Mouse (Mus musculus) heart, embryonic 12.5 days (tissue): ENCODE measurements around the gene Cables2. TPM values are rescaled to one million over a fixed set of nuclear protein-coding genes. Genes with fewer than 3 reads are reported as not detected.

Experiments used
- ATAC-seq: fragments of 200-750 bp; cut with Nextera tagmentation; 2 replicates; pipeline ENCODE4 v1.8.0; 2017; ENCODE audit warnings: moderate TSS enrichment, moderate library complexity; ENCODE audit not compliant: insufficient number of reproducible peaks, low FRiP score
- H3K27ac ChIP-seq: fragments of 300-500 bp; sonication (generic); 2 replicates; pipeline ENCODE4 v1.5.1; 2016; ENCODE audit warnings: mild to moderate bottlenecking, moderate library complexity; ENCODE audit not compliant: poor library complexity, severe bottlenecking
- H3K27me3 ChIP-seq: fragments of 300-500 bp; sonication (generic); replicated peaks from 2 replicates; pipeline ENCODE4 v1.6.1; 2016; ENCODE audit warnings: mild to moderate bottlenecking, moderate library complexity
- H3K36me3 ChIP-seq: fragments of 300-500 bp; sonication (generic); 2 replicates; pipeline ENCODE4 v1.6.1; 2016; ENCODE audit warnings: mild to moderate bottlenecking, moderate library complexity
- H3K4me1 ChIP-seq: fragments of 300-500 bp; sonication (generic); replicated peaks from 2 replicates; pipeline ENCODE4 v1.6.1; 2016; ENCODE audit warnings: mild to moderate bottlenecking
- H3K4me2 ChIP-seq: fragments of 300-500 bp; sonication (generic); 2 replicates; pipeline ENCODE4 v1.6.1; 2016; ENCODE audit warnings: mild to moderate bottlenecking, moderate library complexity
- H3K4me3 ChIP-seq: fragments of 300-500 bp; sonication (generic); 2 replicates; pipeline ENCODE4 v1.5.1; 2016; ENCODE audit warnings: mild to moderate bottlenecking
- H3K9ac ChIP-seq: fragments of 300-500 bp; sonication (generic); 2 replicates; pipeline ENCODE4 v1.6.1; 2016; ENCODE audit warnings: mild to moderate bottlenecking, moderate library complexity
- H3K9me3 ChIP-seq: fragments of 300-500 bp; sonication (generic); replicated peaks from 2 replicates; pipeline ENCODE4 v1.6.1; 2016; ENCODE audit warnings: mild to moderate bottlenecking, moderate library complexity
- WGBS: fragments of 180-500 bp; shearing (Covaris S2); methylation state at CpG from one replicate; pipeline ENCODE4 v1.1.7; 2016; 5-methylcytosine and 5-hydroxymethylcytosine counted together
- polyA plus RNA-seq: library from polyadenylated mRNA; unstranded; fragments of >200 nt; fragmentation: Nextera tagmentation; extraction: Ambion mirVana; gene quantifications from 2 replicates; pipeline ENCODE4 v1.2.1, GENCODE M21; 2016

The Cables2 gene
- polyA plus RNA-seq, 1 experiment from 2014 or later: 15.8 TPM

GRCm38 (mm10) chr2:180254436-180255209 lies 18.7 kb downstream of the Cables2 start:
- peaks cover 14% of the 10 kb centered on the region for H3K36me3 ChIP-seq
- H3K27ac ChIP-seq: no peak overlapping the region
- H3K4me1 ChIP-seq: peaks cover 22% of the 10 kb centered on the region
- H3K9ac ChIP-seq: no peak overlapping the region
- ATAC-seq: no peak
- H3K9me3 ChIP-seq: no peaks in the 10 kb centered on the region
- H3K27me3 ChIP-seq: no peaks in the 10 kb centered on the region
- WGBS: 91% methylated on average over 5 of the region's 5 CpGs
- no peak overlapping the region for H3K4me2 ChIP-seq
- H3K4me3 ChIP-seq: no peak overlapping the region

GRCm38 (mm10) chr2:180251838-180252237 lies 21.5 kb downstream of the Cables2 start:
- 55% methylated on average over 3 of the region's 3 CpGs for WGBS
- ATAC-seq: no peak
- Histone ChIP-seq H3K4me2 (no peak overlapping the region), H3K4me1 (peaks cover 17% of the 10 kb centered on the region), H3K27me3 (no peaks in the 10 kb centered on the region), H3K27ac (no peak overlapping the region), H3K9me3 (no peaks in the 10 kb centered on the region), H3K9ac (no peak overlapping the region), H3K36me3 (no peaks in the 10 kb centered on the region), H3K4me3 (no peak overlapping the region)

- Histone ChIP-seq H3K4me2 (no peak overlapping the region), H3K9me3 (no peaks in the 10 kb centered on the region), H3K27ac (no peak overlapping the region), H3K36me3 (no peaks in the 10 kb centered on the region), H3K4me3 (no peak overlapping the region), H3K9ac (no peak overlapping the region), H3K27me3 (no peaks in the 10 kb centered on the region), H3K4me1 (peaks cover 13% of the 10 kb centered on the region)
- 31% methylated on average over 11 of the region's 11 CpGs for WGBS
- ATAC-seq: peak; percentile 71; the same call in 1 of the 2 replicates
Measured at GRCm38 (mm10) chr2:180250930-180251611, 22.2 kb downstream of the Cables2 start.

- 59% methylated on average over 9 of the region's 9 CpGs for WGBS
- no peaks in the 10 kb centered on the region for H3K36me3 ChIP-seq
- H3K27ac ChIP-seq: no peak overlapping the region
- peak; percentile 22; the same call in 1 of the 2 replicates for ATAC-seq
- H3K4me2 ChIP-seq: no peak overlapping the region
- H3K27me3 ChIP-seq: no peaks in the 10 kb centered on the region
- peaks cover 9% of the 10 kb centered on the region for H3K4me1 ChIP-seq
- H3K9me3 ChIP-seq: no peaks in the 10 kb centered on the region
- no peak overlapping the region for H3K9ac ChIP-seq
- no peak overlapping the region for H3K4me3 ChIP-seq
Measured at GRCm38 (mm10) chr2:180248947-180249660, 24.2 kb downstream of the Cables2 start.

- H3K9ac ChIP-seq: no peak overlapping the region
- H3K9me3 ChIP-seq: no peaks in the 10 kb centered on the region
- no peak for ATAC-seq
- no peak overlapping the region for H3K27ac ChIP-seq
- no peak overlapping the region for H3K4me2 ChIP-seq
- H3K36me3 ChIP-seq: no peaks in the 10 kb centered on the region
- H3K4me3 ChIP-seq: no peak overlapping the region
- H3K4me1 ChIP-seq: peaks cover 9% of the 10 kb centered on the region
- 87% methylated on average over 5 of the region's 5 CpGs for WGBS
- no peaks in the 10 kb centered on the region for H3K27me3 ChIP-seq
Measured at GRCm38 (mm10) chr2:180247916-180248315, 25.4 kb downstream of the Cables2 start.

- Histone ChIP-seq H3K9ac (no peak overlapping the region), H3K9me3 (peaks cover 3% of the 10 kb centered on the region; the same call in 1 of the 2 replicates), H3K4me2 (no peak overlapping the region), H3K36me3 (no peaks in the 10 kb centered on the region), H3K4me3 (no peak overlapping the region), H3K4me1 (0 out of 2 replicates have a peak, but pooled peaks cover 9% of the 10 kb centered on the region), H3K27ac (no peak overlapping the region), H3K27me3 (no peaks in the 10 kb centered on the region)
- no peak for ATAC-seq
- WGBS: 79% methylated on average over 4 of the region's 4 CpGs
Measured at GRCm38 (mm10) chr2:180243108-180243507, 30.2 kb downstream of the Cables2 start.

- Histone ChIP-seq H3K4me2 (no peak overlapping the region), H3K4me3 (no peak overlapping the region), H3K27me3 (no peaks in the 10 kb centered on the region), H3K9ac (no peak overlapping the region), H3K27ac (no peak overlapping the region), H3K36me3 (no peaks in the 10 kb centered on the region), H3K4me1 (peaks cover 26% of the 10 kb centered on the region), H3K9me3 (peaks cover 3% of the 10 kb centered on the region; the same call in 1 of the 2 replicates)
- WGBS: 38% methylated on average over 5 of the region's 5 CpGs
- no peak for ATAC-seq
Measured at GRCm38 (mm10) chr2:180238591-180238990, 34.7 kb downstream of the Cables2 start.

GRCm38 (mm10) chr2:180237601-180238345 lies 35.5 kb downstream of the Cables2 start:
- no peak overlapping the region for H3K4me2 ChIP-seq
- H3K4me1 ChIP-seq: peaks cover 34% of the 10 kb centered on the region
- no peak overlapping the region for H3K4me3 ChIP-seq
- H3K9ac ChIP-seq: no peak overlapping the region
- WGBS: 85% methylated on average over 7 of the region's 7 CpGs
- H3K27me3 ChIP-seq: no peaks in the 10 kb centered on the region
- no peak overlapping the region for H3K27ac ChIP-seq
- no peak for ATAC-seq
- H3K9me3 ChIP-seq: peaks cover 3% of the 10 kb centered on the region; the same call in 1 of the 2 replicates
- no peaks in the 10 kb centered on the region for H3K36me3 ChIP-seq

GRCm38 (mm10) chr2:180236930-180237329 lies 36.4 kb downstream of the Cables2 start:
- Histone ChIP-seq H3K27me3 (no peaks in the 10 kb centered on the region), H3K4me1 (peaks cover 40% of the 10 kb centered on the region), H3K4me3 (no peak overlapping the region), H3K4me2 (no peak overlapping the region), H3K9me3 (peaks cover 3% of the 10 kb centered on the region; the same call in 1 of the 2 replicates), H3K27ac (no peak overlapping the region), H3K36me3 (no peaks in the 10 kb centered on the region), H3K9ac (no peak overlapping the region)
- WGBS: 59% methylated on average over 3 of the region's 3 CpGs
- 0 out of 2 replicates have a peak, but pooled peaks have one; percentile 19 for ATAC-seq

GRCm38 (mm10) chr2:180236500-180236899 lies 36.8 kb downstream of the Cables2 start:
- Histone ChIP-seq H3K4me1 (peaks cover 40% of the 10 kb centered on the region), H3K36me3 (no peaks in the 10 kb centered on the region), H3K9me3 (peaks cover under 1% of the 10 kb centered on the region; the same call in 1 of the 2 replicates), H3K27me3 (no peaks in the 10 kb centered on the region), H3K4me3 (no peak overlapping the region), H3K9ac (no peak overlapping the region), H3K27ac (no peak overlapping the region), H3K4me2 (no peak overlapping the region)
- no peak for ATAC-seq
- WGBS: 50% methylated on average over 2 of the region's 3 CpGs
